Mouse (Mus musculus): ENCODE measurements around the gene Dazap2. TPM values are rescaled to one million over a fixed set of nuclear protein-coding genes. Genes with fewer than 3 reads are reported as not detected.

Dazap2 gene
- total and polyA plus RNA-seq, 3 experiments = 157 to 486 (median 180) TPM

DNA sequence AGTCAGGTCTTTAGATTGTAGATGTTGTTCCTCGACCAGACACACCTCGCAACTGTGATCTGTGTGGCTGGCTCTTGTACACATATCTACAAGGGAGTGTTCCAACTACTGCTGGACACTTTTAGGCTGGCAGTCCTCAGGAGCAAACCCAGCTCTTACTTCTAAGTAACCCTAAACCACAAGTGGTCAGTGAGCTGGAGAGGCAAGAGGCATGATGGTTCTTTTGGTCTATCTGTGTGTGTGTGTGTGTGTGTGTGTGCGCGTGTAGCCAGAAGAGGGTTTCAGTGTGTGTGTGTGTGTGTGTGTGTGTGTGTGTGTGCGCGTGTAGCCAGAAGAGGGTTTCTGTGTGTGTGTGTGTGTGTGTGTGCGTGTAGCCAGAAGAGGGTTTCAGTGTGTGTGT, 27.3 kb downstream of the Dazap2 start:
- H3K4me1 ChIP-seq (ENCODE audit: control insufficient read depth, insufficient read depth, low read length) = peaks cover 7% of the 10 kb centered on the region

DNA sequence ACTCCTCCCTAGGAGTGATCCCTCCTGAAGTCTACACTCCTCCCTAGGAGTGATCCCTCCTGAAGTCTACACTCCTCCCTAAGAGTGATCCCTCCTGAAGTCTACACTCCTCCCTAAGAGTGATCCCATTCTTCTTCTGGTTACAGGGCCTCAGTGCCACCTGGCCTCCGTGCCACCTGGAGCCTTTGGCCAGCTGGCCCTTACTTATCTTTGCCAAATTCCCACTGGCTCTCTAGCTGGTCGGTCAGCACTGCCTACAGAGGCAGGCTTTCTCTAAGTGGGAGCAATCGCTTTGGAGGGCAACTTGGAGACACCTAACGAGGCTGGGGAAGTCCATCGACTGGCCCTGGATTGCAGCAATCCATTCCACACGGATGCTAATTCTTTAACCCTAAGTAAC, 31.0 kb downstream of the Dazap2 start:
- DNase-seq = no peak
- intact Hi-C loops (cut with DNase I) = no loop called here
- Histone ChIP-seq H3K79me2 (replicated peaks; ENCODE audit: control insufficient read depth, insufficient read depth, low read length) (no peaks in the 10 kb centered on the region), H3K4me1 (ENCODE audit: control insufficient read depth, insufficient read depth, low read length) (no peaks in the 10 kb centered on the region), H3K27ac (no peak overlapping the region), H3K4me3 (no peak overlapping the region), H3K27me3 (ENCODE audit: control insufficient read depth, insufficient read depth, low read length) (no peaks in the 10 kb centered on the region), H3K9ac (ENCODE audit: low read depth, low read length) (no peak overlapping the region), H3K36me3 (ENCODE audit: control insufficient read depth, insufficient read depth, low read length) (no peaks in the 10 kb centered on the region)
- WGBS = 74% methylated on average over 6 of the region's 6 CpGs
- TF ChIP-seq EP300 (IDR thresholded peaks at IDR 0.05; ENCODE audit: insufficient read depth, low read depth, low read length) (no peak), CTCF (IDR thresholded peaks at IDR 0.05) (no peak), POLR2A (IDR thresholded peaks at IDR 0.05; ENCODE audit: insufficient read depth, low read depth, low read length) (no peak)

More for the DNA sequence above, 27.3 kb downstream of the Dazap2 start:
- TF ChIP-seq EP300 (IDR thresholded peaks at IDR 0.05; ENCODE audit: insufficient read depth, low read depth, low read length) (no peak), CTCF (IDR thresholded peaks at IDR 0.05) (no peak), POLR2A (IDR thresholded peaks at IDR 0.05; ENCODE audit: insufficient read depth, low read depth, low read length) (no peak)
- no peak overlapping the region for H3K27ac ChIP-seq
- DNase-seq = no peak
- no peak overlapping the region for H3K4me3 ChIP-seq
- no peaks in the 10 kb centered on the region for H3K27me3 ChIP-seq (ENCODE audit: control insufficient read depth, insufficient read depth, low read length)
- intact Hi-C loops (cut with DNase I) = no loop called here
- no peaks in the 10 kb centered on the region for H3K36me3 ChIP-seq (ENCODE audit: control insufficient read depth, insufficient read depth, low read length)
- WGBS = 88% methylated on average over 7 of the region's 7 CpGs
- H3K79me2 ChIP-seq (replicated peaks; ENCODE audit: control insufficient read depth, insufficient read depth, low read length) = no peaks in the 10 kb centered on the region
- H3K9ac ChIP-seq (ENCODE audit: low read depth, low read length) = no peak overlapping the region

DNA sequence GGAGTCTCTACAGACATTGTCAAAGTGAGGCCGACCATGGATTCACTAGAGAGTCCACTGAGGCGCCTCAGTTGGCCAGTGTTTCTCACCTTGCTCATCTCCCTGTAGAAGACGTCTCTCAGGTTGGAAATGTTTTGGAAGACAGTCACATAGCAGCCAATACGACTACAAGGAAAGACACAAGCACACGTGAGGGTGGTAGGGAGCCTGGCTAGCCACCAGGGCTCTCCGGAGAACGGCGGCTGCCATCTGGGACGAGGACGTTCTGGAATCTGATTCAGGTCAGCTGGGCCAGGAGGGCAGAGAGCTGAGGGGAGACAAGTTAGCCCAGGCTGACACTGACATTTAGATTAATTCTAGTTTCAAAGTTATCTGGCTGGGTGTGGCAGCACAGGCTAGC, 35.0 kb downstream of the Dazap2 start:
- WGBS = 81% methylated on average over 10 of the region's 10 CpGs
- no peak for DNase-seq
- Histone ChIP-seq H3K79me2 (replicated peaks; ENCODE audit: control insufficient read depth, insufficient read depth, low read length) (no peaks in the 10 kb centered on the region), H3K27ac (no peak overlapping the region), H3K9ac (ENCODE audit: low read depth, low read length) (no peak overlapping the region), H3K4me1 (ENCODE audit: control insufficient read depth, insufficient read depth, low read length) (no peaks in the 10 kb centered on the region), H3K36me3 (ENCODE audit: control insufficient read depth, insufficient read depth, low read length) (no peaks in the 10 kb centered on the region), H3K27me3 (ENCODE audit: control insufficient read depth, insufficient read depth, low read length) (no peaks in the 10 kb centered on the region), H3K4me3 (no peak overlapping the region)
- intact Hi-C loops (cut with DNase I) = no loop called here
- TF ChIP-seq EP300 (IDR thresholded peaks at IDR 0.05; ENCODE audit: insufficient read depth, low read depth, low read length) (no peak), POLR2A (IDR thresholded peaks at IDR 0.05; ENCODE audit: insufficient read depth, low read depth, low read length) (no peak), CTCF (IDR thresholded peaks at IDR 0.05) (no peak)

DNA sequence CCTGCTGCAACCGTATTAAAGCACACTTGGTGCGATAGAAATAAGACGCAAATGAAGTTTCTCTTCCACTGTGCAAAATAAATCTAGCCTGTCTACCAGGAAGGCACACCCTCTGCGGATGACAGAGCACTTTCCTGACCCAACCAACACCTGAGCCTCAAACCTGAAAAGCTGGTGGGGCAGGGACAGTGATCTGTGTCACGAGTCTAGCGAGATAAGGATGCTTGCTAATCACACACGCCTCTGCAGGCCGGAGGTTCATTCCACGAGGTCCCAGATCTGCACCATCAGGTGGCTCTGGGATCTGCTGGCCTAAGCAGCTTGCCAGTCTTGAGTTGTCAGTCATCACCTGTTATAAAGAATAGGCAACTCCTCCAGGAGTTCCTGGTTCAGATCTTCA, 36.5 kb downstream of the Dazap2 start:
- WGBS = 74% methylated on average over 9 of the region's 9 CpGs
- no peak for TF ChIP-seq EP300 (IDR thresholded peaks at IDR 0.05; ENCODE audit: insufficient read depth, low read depth, low read length)
- no peak for TF ChIP-seq POLR2A (IDR thresholded peaks at IDR 0.05; ENCODE audit: insufficient read depth, low read depth, low read length)
- no peak for TF ChIP-seq CTCF (IDR thresholded peaks at IDR 0.05)
- Histone ChIP-seq H3K4me3 (no peak overlapping the region), H3K27me3 (ENCODE audit: control insufficient read depth, insufficient read depth, low read length) (no peaks in the 10 kb centered on the region), H3K79me2 (replicated peaks; ENCODE audit: control insufficient read depth, insufficient read depth, low read length) (no peaks in the 10 kb centered on the region), H3K9ac (ENCODE audit: low read depth, low read length) (no peak overlapping the region), H3K4me1 (ENCODE audit: control insufficient read depth, insufficient read depth, low read length) (no peaks in the 10 kb centered on the region), H3K36me3 (ENCODE audit: control insufficient read depth, insufficient read depth, low read length) (no peaks in the 10 kb centered on the region), H3K27ac (no peak overlapping the region)
- intact Hi-C loops (cut with DNase I) = no loop called here
- DNase-seq = no peak

DNA sequence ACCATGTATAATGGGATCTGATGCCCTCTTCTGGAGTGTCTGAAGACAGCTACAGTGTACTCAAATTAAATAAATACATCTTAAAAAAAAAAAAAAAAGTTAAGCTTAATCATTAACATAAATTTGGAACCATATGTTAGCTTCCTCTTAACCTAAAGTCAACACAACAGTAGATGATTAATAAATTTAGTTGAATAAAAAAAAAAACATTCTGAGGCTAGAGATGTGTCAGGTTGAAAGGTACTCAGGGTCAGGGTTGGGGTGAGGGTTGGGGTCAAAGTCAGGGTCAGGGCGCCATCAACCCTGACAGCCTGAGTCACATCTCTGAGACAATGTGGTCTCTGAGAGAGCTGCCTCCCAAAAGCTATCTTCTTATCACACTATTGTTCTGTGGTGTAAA, 39.1 kb downstream of the Dazap2 start:
- no peak for TF ChIP-seq EP300 (IDR thresholded peaks at IDR 0.05; ENCODE audit: insufficient read depth, low read depth, low read length)
- TF ChIP-seq POLR2A (IDR thresholded peaks at IDR 0.05; ENCODE audit: insufficient read depth, low read depth, low read length) = no peak
- TF ChIP-seq CTCF (IDR thresholded peaks at IDR 0.05) = no peak
- intact Hi-C loops (cut with DNase I) = no loop called here
- DNase-seq = no peak

DNA sequence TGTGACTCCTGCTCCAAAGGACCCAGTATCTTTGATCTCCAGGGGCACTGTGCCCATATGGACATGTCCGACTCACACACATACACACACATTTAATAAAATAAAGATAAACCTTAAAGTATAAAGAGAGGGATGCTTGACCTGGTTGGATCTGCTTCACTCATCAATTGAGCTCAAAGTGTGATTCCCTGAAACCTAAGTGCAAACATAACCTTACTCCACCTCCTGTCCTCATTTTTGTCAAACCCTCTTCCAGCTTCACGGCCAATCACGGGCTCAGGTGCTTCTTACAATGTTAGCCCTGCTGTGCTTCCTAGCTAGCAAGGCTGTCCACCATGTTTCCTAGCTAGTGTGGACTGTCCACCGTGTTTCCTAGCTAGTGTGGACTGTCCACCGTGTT, 40.1 kb downstream of the Dazap2 start:
- Histone ChIP-seq H3K9ac (ENCODE audit: low read depth, low read length) (no peak overlapping the region), H3K27ac (no peak overlapping the region), H3K36me3 (ENCODE audit: control insufficient read depth, insufficient read depth, low read length) (no peaks in the 10 kb centered on the region), H3K79me2 (replicated peaks; ENCODE audit: control insufficient read depth, insufficient read depth, low read length) (no peaks in the 10 kb centered on the region), H3K4me1 (ENCODE audit: control insufficient read depth, insufficient read depth, low read length) (no peaks in the 10 kb centered on the region), H3K4me3 (no peak overlapping the region), H3K27me3 (ENCODE audit: control insufficient read depth, insufficient read depth, low read length) (no peaks in the 10 kb centered on the region)
- TF ChIP-seq EP300 (IDR thresholded peaks at IDR 0.05; ENCODE audit: insufficient read depth, low read depth, low read length) = no peak
- TF ChIP-seq POLR2A (IDR thresholded peaks at IDR 0.05; ENCODE audit: insufficient read depth, low read depth, low read length) = no peak
- TF ChIP-seq CTCF (IDR thresholded peaks at IDR 0.05) = no peak
- DNase-seq = no peak
- WGBS = 83% methylated on average over 5 of the region's 5 CpGs
- intact Hi-C loops (cut with DNase I) = no loop called here

More for the DNA sequence above, 39.1 kb downstream of the Dazap2 start:
- Histone ChIP-seq H3K9ac (ENCODE audit: low read depth, low read length) (no peak overlapping the region), H3K4me3 (no peak overlapping the region), H3K27me3 (ENCODE audit: control insufficient read depth, insufficient read depth, low read length) (no peaks in the 10 kb centered on the region), H3K27ac (no peak overlapping the region), H3K79me2 (replicated peaks; ENCODE audit: control insufficient read depth, insufficient read depth, low read length) (no peaks in the 10 kb centered on the region), H3K36me3 (ENCODE audit: control insufficient read depth, insufficient read depth, low read length) (no peaks in the 10 kb centered on the region), H3K4me1 (ENCODE audit: control insufficient read depth, insufficient read depth, low read length) (no peaks in the 10 kb centered on the region)
- WGBS = 59% methylated on average over 1 of the region's 1 CpGs
